Mouse (Mus musculus) embryonic facial prominence, embryonic 10.5 days (tissue): ENCODE measurements around the gene Yy1. TPM values are rescaled to one million over a fixed set of nuclear protein-coding genes. Genes with fewer than 3 reads are reported as not detected.
"Not testable (repeated sequence)": the region's sequence is repeated elsewhere in the genome, so short reads cannot be mapped to it uniquely, and the experiment has no call there.

ENCODE experiments used
- DNase-seq: peaks from one replicate; pipeline ENCODE4 v3.0.0-alpha.2; 2017; ENCODE audit warnings: low spot score
- H3K27ac ChIP-seq: fragments of 300-500 bp; sonication (generic); replicated peaks from 2 replicates; pipeline ENCODE4 v1.5.1; 2016; ENCODE audit warnings: mild to moderate bottlenecking
- H3K27me3 ChIP-seq: fragments of 300-500 bp; sonication (generic); replicated peaks from 2 replicates; pipeline ENCODE4 v1.6.1; 2016; ENCODE audit warnings: low read depth, mild to moderate bottlenecking; ENCODE audit not compliant: poor library complexity, severe bottlenecking
- H3K36me3 ChIP-seq: fragments of 300-500 bp; sonication (generic); replicated peaks from 2 replicates; pipeline ENCODE4 v1.6.1; 2016; ENCODE audit warnings: mild to moderate bottlenecking, moderate library complexity
- H3K4me1 ChIP-seq: fragments of 300-500 bp; sonication (generic); 2 replicates; pipeline ENCODE4 v1.6.1; 2016
- H3K4me3 ChIP-seq: fragments of 300-500 bp; sonication (generic); 2 replicates; pipeline ENCODE4 v1.5.1; 2016; ENCODE audit warnings: mild to moderate bottlenecking, moderate library complexity
- H3K9me3 ChIP-seq: fragments of 300-500 bp; sonication (generic); 2 replicates; pipeline ENCODE4 v1.6.1; 2016; ENCODE audit warnings: mild to moderate bottlenecking
- WGBS: fragments of 180-500 bp; shearing (Covaris S2); methylation state at CpG from one replicate; pipeline ENCODE4 v1.1.7; 2016; 5-methylcytosine and 5-hydroxymethylcytosine counted together
- polyA plus RNA-seq: library from polyadenylated mRNA; unstranded; fragments of >200 nt; fragmentation: Nextera tagmentation; extraction: Ambion mirVana; gene quantifications from 2 replicates; pipeline ENCODE4 v1.2.1, GENCODE M21; 2016

Gene Yy1
- polyA plus RNA-seq, 1 experiment from 2014 or later: 14.0 TPM

- H3K36me3 ChIP-seq: peaks cover 46% of the 10 kb centered on the region
- peaks cover 50% of the 10 kb centered on the region for H3K4me1 ChIP-seq
- no peaks in the 10 kb centered on the region for H3K9me3 ChIP-seq
- DNase-seq: no peak
- H3K27me3 ChIP-seq: peaks cover 6% of the 10 kb centered on the region
- WGBS: 92% methylated on average over 3 of the region's 3 CpGs
- no peak overlapping the region for H3K4me3 ChIP-seq
- H3K27ac ChIP-seq: no peak overlapping the region
These were observed 40.6 kb downstream of the Yy1 start for GRCm38 (mm10) chr12:108833408-108833807.

GRCm38 (mm10) chr12:108834337-108834736 is 41.6 kb downstream of the Yy1 start:
- H3K36me3 ChIP-seq: peaks cover 45% of the 10 kb centered on the region
- H3K4me3 ChIP-seq: peak overlapping the region; percentile 81; the same call in 1 of the 2 replicates
- 89% methylated on average over 3 of the region's 3 CpGs for WGBS
- DNase-seq: no peak
- no peak overlapping the region for H3K27ac ChIP-seq
- H3K27me3 ChIP-seq: peaks cover 6% of the 10 kb centered on the region
- H3K4me1 ChIP-seq: peaks cover 53% of the 10 kb centered on the region
- no peaks in the 10 kb centered on the region for H3K9me3 ChIP-seq

- H3K27me3 ChIP-seq: peaks cover 6% of the 10 kb centered on the region
- 40% methylated on average over 5 of the region's 5 CpGs for WGBS
- H3K36me3 ChIP-seq: peaks cover 48% of the 10 kb centered on the region
- H3K4me3 ChIP-seq: peak overlapping the region; percentile 81
- no peak for DNase-seq
- peaks cover 53% of the 10 kb centered on the region for H3K4me1 ChIP-seq
- no peak overlapping the region for H3K27ac ChIP-seq
- no peaks in the 10 kb centered on the region for H3K9me3 ChIP-seq
These were observed 42.0 kb downstream of the Yy1 start for GRCm38 (mm10) chr12:108834786-108835185.

- Histone ChIP-seq H3K4me1 (peaks cover 53% of the 10 kb centered on the region), H3K27ac (peak overlapping the region; percentile 95), H3K36me3 (peaks cover 47% of the 10 kb centered on the region), H3K27me3 (peaks cover 6% of the 10 kb centered on the region), H3K4me3 (peak overlapping the region; percentile 81), H3K9me3 (no peaks in the 10 kb centered on the region)
- no peak for DNase-seq
- WGBS: 2% methylated on average over 51 of the region's 51 CpGs
These were observed 42.6 kb downstream of the Yy1 start for GRCm38 (mm10) chr12:108835208-108835839.

- H3K4me1 ChIP-seq: peaks cover 53% of the 10 kb centered on the region
- H3K36me3 ChIP-seq: peaks cover 47% of the 10 kb centered on the region
- under 1% methylated on average over 53 of the region's 53 CpGs for WGBS
- no peaks in the 10 kb centered on the region for H3K9me3 ChIP-seq
- peak within 1 kb of the TSS; percentile 95 for H3K27ac ChIP-seq
- peak within 1 kb of the TSS; percentile 81 for H3K4me3 ChIP-seq
- peak; percentile 99 for DNase-seq
- H3K27me3 ChIP-seq: peaks cover 6% of the 10 kb centered on the region
These were observed 43.2 kb downstream of the Yy1 start, which contains the start of the genes Slc25a29 and Slc25a47 for GRCm38 (mm10) chr12:108835840-108836409. Slc25a29 (minus strand) TSS chr12:108835883. Slc25a47 (plus strand) TSS chr12:108836046.

- Histone ChIP-seq H3K27ac (peak overlapping the region; percentile 95), H3K36me3 (peaks cover 53% of the 10 kb centered on the region), H3K4me3 (peak overlapping the region; percentile 81), H3K4me1 (peaks cover 51% of the 10 kb centered on the region), H3K27me3 (peaks cover 6% of the 10 kb centered on the region), H3K9me3 (no peaks in the 10 kb centered on the region)
- 64% methylated on average over 7 of the region's 7 CpGs for WGBS
- no peak for DNase-seq
These were observed 43.9 kb downstream of the Yy1 start for GRCm38 (mm10) chr12:108836722-108837121.

- 91% methylated on average over 6 of the region's 6 CpGs for WGBS
- H3K36me3 ChIP-seq: peaks cover 90% of the 10 kb centered on the region
- no peaks in the 10 kb centered on the region for H3K9me3 ChIP-seq
- H3K27ac ChIP-seq: no peak overlapping the region
- peaks cover 26% of the 10 kb centered on the region for H3K4me1 ChIP-seq
- no peak overlapping the region for H3K4me3 ChIP-seq
- DNase-seq: no peak
- no peaks in the 10 kb centered on the region for H3K27me3 ChIP-seq
These were observed 48.4 kb downstream of the Yy1 start for GRCm38 (mm10) chr12:108841181-108841580.

GRCm38 (mm10) chr12:108842663-108843062 is 49.9 kb downstream of the Yy1 start:
- Histone ChIP-seq H3K36me3 (peaks cover 93% of the 10 kb centered on the region), H3K4me1 (peaks cover 11% of the 10 kb centered on the region), H3K27ac (no peak overlapping the region), H3K4me3 (no peak overlapping the region), H3K9me3 (no peaks in the 10 kb centered on the region), H3K27me3 (no peaks in the 10 kb centered on the region)
- 90% methylated on average over 7 of the region's 7 CpGs for WGBS
- no peak for DNase-seq

- H3K4me1 ChIP-seq: peaks cover 25% of the 10 kb centered on the region
- DNase-seq, H3K27ac ChIP-seq, H3K9me3 ChIP-seq, H3K4me3 ChIP-seq, H3K27me3 ChIP-seq: not testable (repeated sequence)
- H3K36me3 ChIP-seq: peaks cover 55% of the 10 kb centered on the region
- 88% methylated on average over 3 of the region's 3 CpGs for WGBS
These were observed 55.3 kb downstream of the Yy1 start for GRCm38 (mm10) chr12:108848033-108848432.

GRCm38 (mm10) chr12:108849488-108850022 is 56.8 kb downstream of the Yy1 start:
- Histone ChIP-seq H3K4me1 (peaks cover 25% of the 10 kb centered on the region), H3K27ac (no peak overlapping the region), H3K4me3 (no peak overlapping the region), H3K27me3 (no peaks in the 10 kb centered on the region), H3K9me3 (no peaks in the 10 kb centered on the region), H3K36me3 (peaks cover 39% of the 10 kb centered on the region)
- no peak for DNase-seq
- WGBS: 89% methylated on average over 4 of the region's 4 CpGs

GRCm38 (mm10) chr12:108850129-108850528 is 57.4 kb downstream of the Yy1 start:
- Histone ChIP-seq H3K4me3 (no peak overlapping the region), H3K4me1 (peaks cover 25% of the 10 kb centered on the region), H3K27me3 (no peaks in the 10 kb centered on the region), H3K27ac (no peak overlapping the region), H3K9me3 (no peaks in the 10 kb centered on the region), H3K36me3 (peaks cover 36% of the 10 kb centered on the region)
- 46% methylated on average over 8 of the region's 8 CpGs for WGBS
- DNase-seq: no peak

- WGBS: 87% methylated on average over 8 of the region's 8 CpGs
- no peaks in the 10 kb centered on the region for H3K27me3 ChIP-seq
- H3K27ac ChIP-seq: no peak overlapping the region
- H3K4me1 ChIP-seq: peaks cover 27% of the 10 kb centered on the region
- H3K9me3 ChIP-seq: no peaks in the 10 kb centered on the region
- peaks cover 35% of the 10 kb centered on the region for H3K36me3 ChIP-seq
- H3K4me3 ChIP-seq: no peak overlapping the region
- no peak for DNase-seq
These were observed 58.1 kb downstream of the Yy1 start for GRCm38 (mm10) chr12:108850886-108851285.

- 86% methylated on average over 8 of the region's 8 CpGs for WGBS
- H3K27me3 ChIP-seq: no peaks in the 10 kb centered on the region
These were observed 60.0 kb downstream of the Yy1 start for GRCm38 (mm10) chr12:108852822-108853221.

More at GRCm38 (mm10) chr12:108852822-108853221, 60.0 kb downstream of the Yy1 start:
- Histone ChIP-seq H3K9me3 (no peaks in the 10 kb centered on the region), H3K4me3 (no peak overlapping the region), H3K4me1 (peaks cover 45% of the 10 kb centered on the region), H3K36me3 (peaks cover 24% of the 10 kb centered on the region), H3K27ac (peak overlapping the region; percentile 44; the same call in 1 of the 2 replicates)
- DNase-seq: no peak
